Mouse (Mus musculus): ENCODE results near the gene Micu2. TPM values are rescaled to one million over a fixed set of nuclear protein-coding genes. Genes with fewer than 3 reads are reported as not detected.
A peak's percentile ranks its signal among the peaks of the same experiment; 100 is the strongest.

The Micu2 gene
- total and polyA plus RNA-seq, 2 experiments from 2014 or later: 50.8 to 71.6 TPM

GRCm38 (mm10) chr14:57975656-57976055 lies 23.4 kb downstream of the Micu2 start:
- no peak overlapping the region for H3K4me3 ChIP-seq (ENCODE audit: low read depth, low read length)
- H3K9me3 ChIP-seq (ENCODE audit: low read length): no peaks in the 10 kb centered on the region
- no peak overlapping the region for H3K4me2 ChIP-seq (ENCODE audit: low read depth, low read length, poor library complexity, severe bottlenecking)
- no peak for TF ChIP-seq CTCF (IDR thresholded peaks at IDR 0.05)
- no peaks in the 10 kb centered on the region for H3K27me3 ChIP-seq (ENCODE audit: insufficient read depth, low read length)
- no peak overlapping the region for H3K9ac ChIP-seq (replicated peaks; ENCODE audit: low read length, poor library complexity, severe bottlenecking)
- H3K4me1 ChIP-seq (ENCODE audit: insufficient read depth, low read length): no peaks in the 10 kb centered on the region
- ATAC-seq (ENCODE audit: low FRiP score) (no peak), DNase-seq (ENCODE audit: low spot score) (no peak)
- no peaks in the 10 kb centered on the region for H3K36me3 ChIP-seq (ENCODE audit: insufficient read depth, low read length)
- H3K27ac ChIP-seq (ENCODE audit: low read depth, low read length): no peak overlapping the region
- WGBS: 79% methylated on average over 6 of the region's 6 CpGs

- ATAC-seq (ENCODE audit: low FRiP score) (no peak), DNase-seq (ENCODE audit: low spot score) (no peak)
- no peak for TF ChIP-seq CTCF (IDR thresholded peaks at IDR 0.05)
- no peaks in the 10 kb centered on the region for H3K27me3 ChIP-seq (ENCODE audit: insufficient read depth, low read length)
- H3K9ac ChIP-seq (replicated peaks; ENCODE audit: low read length, poor library complexity, severe bottlenecking): no peak overlapping the region
- WGBS: 83% methylated on average over 12 of the region's 12 CpGs
- no peaks in the 10 kb centered on the region for H3K4me1 ChIP-seq (ENCODE audit: insufficient read depth, low read length)
- H3K4me3 ChIP-seq (ENCODE audit: low read depth, low read length): no peak overlapping the region
- no peak overlapping the region for H3K27ac ChIP-seq (ENCODE audit: low read depth, low read length)
- H3K9me3 ChIP-seq (ENCODE audit: low read length): no peaks in the 10 kb centered on the region
- H3K4me2 ChIP-seq (ENCODE audit: low read depth, low read length, poor library complexity, severe bottlenecking): no peak overlapping the region
- H3K36me3 ChIP-seq (ENCODE audit: insufficient read depth, low read length): peaks cover 18% of the 10 kb centered on the region; the same call in 1 of the 2 replicates
These were observed 27.0 kb downstream of the Micu2 start for GRCm38 (mm10) chr14:57971986-57972525.

- 85% methylated on average over 6 of the region's 6 CpGs for WGBS
These were observed 30.2 kb downstream of the Micu2 start for GRCm38 (mm10) chr14:57968873-57969272.

GRCm38 (mm10) chr14:57967080-57967797 lies 31.8 kb downstream of the Micu2 start:
- ATAC-seq (ENCODE audit: low FRiP score): no peak
- no peak overlapping the region for H3K4me3 ChIP-seq (ENCODE audit: low read depth, low read length)
- H3K9me3 ChIP-seq (ENCODE audit: low read length): no peaks in the 10 kb centered on the region
- DNase-seq (ENCODE audit: low spot score): no peak
- H3K27me3 ChIP-seq (ENCODE audit: insufficient read depth, low read length): no peaks in the 10 kb centered on the region
- H3K4me1 ChIP-seq (ENCODE audit: insufficient read depth, low read length): no peaks in the 10 kb centered on the region
- H3K9ac ChIP-seq (replicated peaks; ENCODE audit: low read length, poor library complexity, severe bottlenecking): no peak overlapping the region
- TF ChIP-seq CTCF (IDR thresholded peaks at IDR 0.05): no peak
- H3K36me3 ChIP-seq (ENCODE audit: insufficient read depth, low read length): peaks cover 18% of the 10 kb centered on the region; the same call in 1 of the 2 replicates
- WGBS: 82% methylated on average over 4 of the region's 4 CpGs
- no peak overlapping the region for H3K4me2 ChIP-seq (ENCODE audit: low read depth, low read length, poor library complexity, severe bottlenecking)
- H3K27ac ChIP-seq (ENCODE audit: low read depth, low read length): no peak overlapping the region

More at GRCm38 (mm10) chr14:57968873-57969272, 30.2 kb downstream of the Micu2 start:
- no peak for DNase-seq (ENCODE audit: low spot score)
- Histone ChIP-seq H3K4me3 (ENCODE audit: low read depth, low read length) (no peak overlapping the region), H3K27ac (ENCODE audit: low read depth, low read length) (no peak overlapping the region), H3K9me3 (ENCODE audit: low read length) (no peaks in the 10 kb centered on the region), H3K9ac (replicated peaks; ENCODE audit: low read length, poor library complexity, severe bottlenecking) (no peak overlapping the region), H3K4me1 (ENCODE audit: insufficient read depth, low read length) (no peaks in the 10 kb centered on the region), H3K27me3 (ENCODE audit: insufficient read depth, low read length) (no peaks in the 10 kb centered on the region), H3K4me2 (ENCODE audit: low read depth, low read length, poor library complexity, severe bottlenecking) (no peak overlapping the region), H3K36me3 (ENCODE audit: insufficient read depth, low read length) (peaks cover 18% of the 10 kb centered on the region; the same call in 1 of the 2 replicates)
- ATAC-seq (ENCODE audit: low FRiP score): no peak
- TF ChIP-seq CTCF (IDR thresholded peaks at IDR 0.05): no peak

GRCm38 (mm10) chr14:57961861-57962260 lies 37.2 kb downstream of the Micu2 start:
- TF ChIP-seq CTCF (IDR thresholded peaks at IDR 0.05): no peak
- DNase-seq (ENCODE audit: low spot score): no peak
- Histone ChIP-seq H3K4me2 (ENCODE audit: low read depth, low read length, poor library complexity, severe bottlenecking) (no peak overlapping the region), H3K36me3 (ENCODE audit: insufficient read depth, low read length) (no peaks in the 10 kb centered on the region), H3K4me3 (ENCODE audit: low read depth, low read length) (no peak overlapping the region), H3K9me3 (ENCODE audit: low read length) (no peaks in the 10 kb centered on the region), H3K27me3 (ENCODE audit: insufficient read depth, low read length) (no peaks in the 10 kb centered on the region), H3K9ac (replicated peaks; ENCODE audit: low read length, poor library complexity, severe bottlenecking) (no peak overlapping the region), H3K4me1 (ENCODE audit: insufficient read depth, low read length) (no peaks in the 10 kb centered on the region), H3K27ac (ENCODE audit: low read depth, low read length) (no peak overlapping the region)
- ATAC-seq (ENCODE audit: low FRiP score): no peak
- WGBS: 77% methylated on average over 4 of the region's 4 CpGs

GRCm38 (mm10) chr14:57951089-57951488 lies 48.0 kb downstream of the Micu2 start:
- no peaks in the 10 kb centered on the region for H3K4me1 ChIP-seq (ENCODE audit: insufficient read depth, low read length)

More at GRCm38 (mm10) chr14:57951089-57951488, 48.0 kb downstream of the Micu2 start:
- 15% methylated on average over 2 of the region's 2 CpGs for WGBS
- H3K27me3 ChIP-seq (ENCODE audit: insufficient read depth, low read length): no peaks in the 10 kb centered on the region
- ATAC-seq (ENCODE audit: low FRiP score) (no peak), DNase-seq (ENCODE audit: low spot score) (peak; percentile 41)
- no peaks in the 10 kb centered on the region for H3K9me3 ChIP-seq (ENCODE audit: low read length)
- H3K4me3 ChIP-seq (ENCODE audit: low read depth, low read length): no peak overlapping the region
- no peak overlapping the region for H3K27ac ChIP-seq (ENCODE audit: low read depth, low read length)
- no peak overlapping the region for H3K4me2 ChIP-seq (ENCODE audit: low read depth, low read length, poor library complexity, severe bottlenecking)
- peak; percentile 68 for TF ChIP-seq CTCF (IDR thresholded peaks at IDR 0.05)
- H3K9ac ChIP-seq (replicated peaks; ENCODE audit: low read length, poor library complexity, severe bottlenecking): no peak overlapping the region
- H3K36me3 ChIP-seq (ENCODE audit: insufficient read depth, low read length): peaks cover 7% of the 10 kb centered on the region; the same call in 1 of the 2 replicates
